Mouse (Mus musculus): ENCODE results near the gene Syt15. TPM values are rescaled to one million over a fixed set of nuclear protein-coding genes. Genes with fewer than 3 reads are reported as not detected.

Gene Syt15
- total RNA-seq, 2 experiments from 2014 or later, result 0.63 to 1.2 TPM

Other genes starting within 250 kb of the Syt15 start
- not detected for gene Zfp488, start 240.8 kb upstream of the Syt15 start, total RNA-seq (2021)
- not detected for gene Gm30083, start 204.4 kb upstream of the Syt15 start, total RNA-seq (2021)
- not detected for gene Gm5460, start 202.8 kb upstream of the Syt15 start, total RNA-seq (2021)
- not detected for gene Antxrl, start 166.9 kb upstream of the Syt15 start, total RNA-seq (2021)
- gene Anxa8, start 133.6 kb upstream of the Syt15 start, total RNA-seq (2021), result 1 to 10 TPM; 4.3 to 5.2 TPM
- gene A630023A22Rik, start 116.8 kb upstream of the Syt15 start, total RNA-seq (2021), result not detected
- gene Npy4r, start 67.1 kb upstream of the Syt15 start, total RNA-seq (2021), result under 1 TPM; 0.07 to 0.24 TPM
- gene Gprin2, start 17.9 kb upstream of the Syt15 start, total RNA-seq (2021), result under 1 TPM; 0.07 TPM
- 1 to 10 TPM; 7.2 to 7.6 TPM for gene Shld2, start 90.9 kb downstream of the Syt15 start, total RNA-seq (2021)
- gene Glud1, start 91.1 kb downstream of the Syt15 start, total RNA-seq (2021), result 100 to 1,000 TPM; 128 to 137 TPM
- gene Fam25c, start 135.8 kb downstream of the Syt15 start, total RNA-seq (2021), result not detected
- 1 to 10 TPM; 5.0 to 5.7 TPM for gene Sncg, start 155.2 kb downstream of the Syt15 start, total RNA-seq (2021)
- 10 to 100 TPM; 39.5 to 43.8 TPM for gene Mmrn2, start 155.9 kb downstream of the Syt15 start, total RNA-seq (2021)